Mouse (Mus musculus): ENCODE results near the gene Cldn9. TPM values are rescaled to one million over a fixed set of nuclear protein-coding genes. Genes with fewer than 3 reads are reported as not detected.

Gene Cldn9
- polyA plus RNA-seq (2015; fragmentation: Nextera tagmentation; extraction: Ambion mirVana): 0.23 and 0.34 TPM in 2 replicates

GRCm38 (mm10) chr17:23683856-23684672 lies at the start of gene Cldn9:
Gene Cldn9 (minus strand): TSS chr17:23684026.
- no peak for ATAC-seq
- H3K27me3 ChIP-seq (replicated peaks; ENCODE audit: control insufficient read depth, insufficient read depth, low read length): peaks cover 23% of the 10 kb centered on the region
- no peaks in the 10 kb centered on the region for H3K36me3 ChIP-seq (ENCODE audit: control insufficient read depth, insufficient read depth)
- WGBS: 33% methylated on average over 15 of the region's 15 CpGs
- H3K4me1 ChIP-seq (replicated peaks; ENCODE audit: control insufficient read depth, insufficient read depth, low read length): peaks cover 7% of the 10 kb centered on the region; the same call in 1 of the 2 replicates
- H3K4me2 ChIP-seq (replicated peaks; ENCODE audit: low read depth): no peak within 1 kb of the TSS
- TF ChIP-seq CTCF (IDR thresholded peaks at IDR 0.05; ENCODE audit: low read depth): no peak
- H3K27ac ChIP-seq (ENCODE audit: low read depth, low read length): no peak within 1 kb of the TSS
- H3K4me3 ChIP-seq (ENCODE audit: low read depth, low read length): no peak within 1 kb of the TSS
- no peak within 1 kb of the TSS for H3K9ac ChIP-seq (ENCODE audit: low read depth, low read length)
- H3K9me3 ChIP-seq (ENCODE audit: control insufficient read depth): no peaks in the 10 kb centered on the region

DNA sequence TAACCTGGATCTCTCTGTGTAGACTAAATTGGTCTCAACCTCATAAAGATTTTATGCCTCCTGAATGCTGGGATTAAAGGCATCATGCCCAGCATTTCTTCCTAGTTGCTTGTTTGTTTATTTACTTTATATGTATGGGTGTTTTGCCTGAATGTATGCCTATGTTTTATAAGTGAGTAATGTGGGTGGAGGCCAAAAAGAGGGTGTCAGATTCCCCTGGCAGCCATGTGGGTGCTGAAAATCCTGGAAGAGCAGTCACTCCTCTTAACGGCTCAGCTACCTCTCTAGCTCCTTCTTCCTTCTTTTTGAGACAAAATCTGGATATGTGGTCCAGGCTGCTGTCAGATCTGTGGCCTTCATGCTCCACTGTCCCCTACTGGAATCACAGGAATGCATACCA lies 46.6 kb upstream of the Cldn9 start:
- H3K9me3 ChIP-seq (ENCODE audit: control insufficient read depth): no peaks in the 10 kb centered on the region
- H3K36me3 ChIP-seq (ENCODE audit: control insufficient read depth, insufficient read depth): peaks cover 3% of the 10 kb centered on the region; the same call in 1 of the 2 replicates
- H3K4me3 ChIP-seq (ENCODE audit: low read depth, low read length): no peak overlapping the region
- H3K27ac ChIP-seq (ENCODE audit: low read depth, low read length): no peak overlapping the region
- WGBS: 44% methylated on average over 1 of the region's 1 CpGs
- H3K4me1 ChIP-seq (replicated peaks; ENCODE audit: control insufficient read depth, insufficient read depth, low read length): no peaks in the 10 kb centered on the region
- no peak for ATAC-seq
- H3K27me3 ChIP-seq (replicated peaks; ENCODE audit: control insufficient read depth, insufficient read depth, low read length): no peaks in the 10 kb centered on the region
- H3K9ac ChIP-seq (ENCODE audit: low read depth, low read length): no peak overlapping the region
- TF ChIP-seq CTCF (IDR thresholded peaks at IDR 0.05; ENCODE audit: low read depth): no peak
- no peak overlapping the region for H3K4me2 ChIP-seq (replicated peaks; ENCODE audit: low read depth)

GRCm38 (mm10) chr17:23726758-23727142 lies 42.9 kb upstream of the Cldn9 start:
- H3K9me3 ChIP-seq (ENCODE audit: control insufficient read depth): no peaks in the 10 kb centered on the region
- no peaks in the 10 kb centered on the region for H3K27me3 ChIP-seq (replicated peaks; ENCODE audit: control insufficient read depth, insufficient read depth, low read length)
- peak; percentile 75 for ATAC-seq
- TF ChIP-seq CTCF (IDR thresholded peaks at IDR 0.05; ENCODE audit: low read depth): peak; percentile 51
- peak overlapping the region; percentile 83 for H3K27ac ChIP-seq (ENCODE audit: low read depth, low read length)
- H3K4me3 ChIP-seq (ENCODE audit: low read depth, low read length): peak overlapping the region; percentile 89
- H3K4me1 ChIP-seq (replicated peaks; ENCODE audit: control insufficient read depth, insufficient read depth, low read length): no peaks in the 10 kb centered on the region
- H3K4me2 ChIP-seq (replicated peaks; ENCODE audit: low read depth): peak overlapping the region; percentile 87
- 1% methylated on average over 20 of the region's 20 CpGs for WGBS
- H3K9ac ChIP-seq (ENCODE audit: low read depth, low read length): peak overlapping the region; percentile 73
- no peaks in the 10 kb centered on the region for H3K36me3 ChIP-seq (ENCODE audit: control insufficient read depth, insufficient read depth)

DNA sequence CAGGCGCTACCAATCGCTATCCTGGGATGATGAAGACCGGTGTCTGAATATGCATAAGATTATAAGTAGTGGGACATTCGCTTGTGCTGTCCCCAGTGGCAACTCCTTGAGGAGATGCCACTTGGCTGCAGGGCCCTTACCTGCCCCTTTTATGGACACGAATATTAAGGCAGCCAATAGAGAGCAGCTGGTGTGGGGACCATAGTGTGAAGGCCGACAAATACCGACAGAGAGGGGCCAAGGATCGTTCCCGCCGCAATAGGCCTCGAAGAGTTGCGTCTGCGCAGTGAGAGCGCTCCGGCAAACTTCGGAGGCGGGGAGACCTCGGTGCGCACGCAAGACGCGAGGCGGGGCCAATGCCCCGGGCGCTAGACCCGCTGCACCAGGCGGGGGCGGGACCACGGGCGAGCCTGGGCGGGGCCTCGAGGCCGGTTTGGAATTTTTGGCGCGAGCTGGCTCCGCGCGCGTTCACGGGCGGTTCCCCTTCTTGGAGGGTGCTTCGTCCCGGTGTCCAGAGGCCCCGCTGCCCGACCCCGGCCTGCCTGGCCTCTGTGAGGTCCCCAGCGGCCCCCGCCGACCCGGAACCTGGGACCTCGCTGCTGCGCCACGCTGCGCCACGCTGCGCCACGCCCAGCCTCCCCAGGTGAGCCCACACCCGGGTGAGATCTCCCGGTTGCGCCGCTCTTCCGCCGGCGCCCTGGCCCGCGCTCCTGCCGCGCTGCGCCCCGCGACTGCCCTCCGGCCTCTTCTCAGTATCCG lies 42.4 kb upstream of the Cldn9 start, which contains the start of gene Pkmyt1:
Gene Pkmyt1, plus strand, starts transcription at position 338 of the 759 bp plus-strand sequence.
- H3K36me3 ChIP-seq (ENCODE audit: control insufficient read depth, insufficient read depth): no peaks in the 10 kb centered on the region
- no peaks in the 10 kb centered on the region for H3K27me3 ChIP-seq (replicated peaks; ENCODE audit: control insufficient read depth, insufficient read depth, low read length)
- ATAC-seq: peak; percentile 95
- H3K4me2 ChIP-seq (replicated peaks; ENCODE audit: low read depth): peak within 1 kb of the TSS; percentile 87
- H3K27ac ChIP-seq (ENCODE audit: low read depth, low read length): peak within 1 kb of the TSS; percentile 83
- H3K4me3 ChIP-seq (ENCODE audit: low read depth, low read length): peak within 1 kb of the TSS; percentile 89
- no peaks in the 10 kb centered on the region for H3K4me1 ChIP-seq (replicated peaks; ENCODE audit: control insufficient read depth, insufficient read depth, low read length)
- peak within 1 kb of the TSS; percentile 73 for H3K9ac ChIP-seq (ENCODE audit: low read depth, low read length)
- no peak; the same call in 1 of the 2 replicates for TF ChIP-seq CTCF (IDR thresholded peaks at IDR 0.05; ENCODE audit: low read depth)
- no peaks in the 10 kb centered on the region for H3K9me3 ChIP-seq (ENCODE audit: control insufficient read depth)
- under 1% methylated on average over 71 of the region's 73 CpGs for whole genome bisulfite sequencing

DNA sequence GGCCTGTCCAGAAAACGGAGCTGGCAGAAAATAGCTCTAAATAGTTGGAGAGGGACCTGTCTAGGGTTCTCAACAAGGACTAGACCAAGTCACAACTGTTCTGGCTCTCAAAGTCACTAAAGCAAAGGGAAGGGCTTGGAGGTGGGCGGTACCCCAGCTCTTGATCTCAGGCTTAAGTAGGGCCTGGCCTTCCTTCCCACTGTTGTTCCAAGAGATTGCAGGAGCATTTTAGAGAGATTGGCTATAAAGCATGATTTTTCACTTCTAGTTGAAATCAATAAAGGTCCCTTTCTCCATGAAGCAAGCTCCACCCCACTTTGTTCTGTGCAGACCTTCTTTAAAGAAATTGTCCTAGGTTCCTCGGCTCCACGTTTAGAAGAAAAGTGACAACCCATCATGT lies 41.7 kb upstream of the Cldn9 start:
- no peaks in the 10 kb centered on the region for H3K27me3 ChIP-seq (replicated peaks; ENCODE audit: control insufficient read depth, insufficient read depth, low read length)
- peak overlapping the region; percentile 89 for H3K4me3 ChIP-seq (ENCODE audit: low read depth, low read length)
- no peak overlapping the region; the same call in 1 of the 2 replicates for H3K27ac ChIP-seq (ENCODE audit: low read depth, low read length)
- 46% methylated on average over 4 of the region's 4 CpGs for WGBS
- no peak for TF ChIP-seq CTCF (IDR thresholded peaks at IDR 0.05; ENCODE audit: low read depth)
- H3K9me3 ChIP-seq (ENCODE audit: control insufficient read depth): no peaks in the 10 kb centered on the region
- no peak for ATAC-seq
- H3K36me3 ChIP-seq (ENCODE audit: control insufficient read depth, insufficient read depth): no peaks in the 10 kb centered on the region
- H3K4me1 ChIP-seq (replicated peaks; ENCODE audit: control insufficient read depth, insufficient read depth, low read length): no peaks in the 10 kb centered on the region
- H3K9ac ChIP-seq (ENCODE audit: low read depth, low read length): peak overlapping the region; percentile 73; the same call in 1 of the 2 replicates
- H3K4me2 ChIP-seq (replicated peaks; ENCODE audit: low read depth): peak overlapping the region; percentile 87
